Mouse (Mus musculus) liver, embryonic 13.5 days (tissue): ENCODE data around the gene Arfgap3. TPM values are rescaled to one million over a fixed set of nuclear protein-coding genes. Genes with fewer than 3 reads are reported as not detected.
"Not testable (repeated sequence)": the region's sequence is repeated elsewhere in the genome, so short reads cannot be mapped to it uniquely, and the experiment has no call there.

Experiments used
- ATAC-seq: fragments of 200-750 bp; cut with Nextera tagmentation; 2 replicates; pipeline ENCODE4 v1.8.0; 2017; ENCODE audit warnings: low read depth, mild to moderate bottlenecking, moderate number of reproducible peaks, moderate library complexity
- DNase-seq: peaks from one replicate; pipeline ENCODE4 v3.0.0; 2022
- H3K27ac ChIP-seq: fragments of 300-500 bp; sonication (generic); 2 replicates; pipeline ENCODE4 v1.5.1; 2015; ENCODE audit warnings: moderate library complexity, mild to moderate bottlenecking, inconsistent platforms
- H3K27me3 ChIP-seq: fragments of 300-500 bp; sonication (generic); 2 replicates; pipeline ENCODE4 v1.6.1; 2015; ENCODE audit warnings: mild to moderate bottlenecking, inconsistent platforms
- H3K36me3 ChIP-seq: fragments of 300-500 bp; sonication (generic); 2 replicates; pipeline ENCODE4 v1.6.1; 2015; ENCODE audit warnings: mild to moderate bottlenecking, inconsistent platforms
- H3K4me1 ChIP-seq: fragments of 300-500 bp; sonication (generic); replicated peaks from 2 replicates; pipeline ENCODE4 v1.6.1; 2015; ENCODE audit warnings: inconsistent platforms
- H3K4me2 ChIP-seq: fragments of 300-500 bp; sonication (generic); 2 replicates; pipeline ENCODE4 v1.6.1; 2015; ENCODE audit warnings: inconsistent platforms, mild to moderate bottlenecking, moderate library complexity
- H3K4me3 ChIP-seq: fragments of 300-500 bp; sonication (generic); replicated peaks from 2 replicates; pipeline ENCODE4 v1.5.1; 2015; ENCODE audit warnings: mild to moderate bottlenecking, inconsistent platforms
- H3K9ac ChIP-seq: fragments of 300-500 bp; sonication (generic); 2 replicates; pipeline ENCODE4 v1.6.1; 2015; ENCODE audit warnings: mild to moderate bottlenecking, inconsistent platforms
- H3K9me3 ChIP-seq: fragments of 300-500 bp; sonication (generic); replicated peaks from 2 replicates; pipeline ENCODE4 v1.6.1; 2016; ENCODE audit warnings: inconsistent platforms
- WGBS: fragments of 180-500 bp; shearing (Covaris S2); methylation state at CpG from one replicate; pipeline ENCODE4 v1.1.7; 2015; ENCODE audit not compliant: insufficient replicate concordance; 5-methylcytosine and 5-hydroxymethylcytosine counted together
- polyA plus RNA-seq: library from polyadenylated mRNA; unstranded; fragments of >200 nt; fragmentation: Nextera tagmentation; extraction: Ambion mirVana; gene quantifications from 2 replicates; pipeline ENCODE4 v1.2.1, GENCODE M21; 2015

Arfgap3 gene
- polyA plus RNA-seq, 1 experiment from 2014 or later: 15.2 TPM

GRCm38 (mm10) chr15:83366933-83367552 lies 17.0 kb upstream of the Arfgap3 start:
- H3K27me3 ChIP-seq: no peaks in the 10 kb centered on the region
- H3K36me3 ChIP-seq: peaks cover 2% of the 10 kb centered on the region; the same call in 1 of the 2 replicates
- peak overlapping the region; percentile 75 for H3K4me2 ChIP-seq
- DNase-seq: peak; percentile 90
- H3K9ac ChIP-seq: peak overlapping the region; percentile 60
- no peak overlapping the region for H3K27ac ChIP-seq
- H3K9me3 ChIP-seq: no peaks in the 10 kb centered on the region
- 13% methylated on average over 58 of the region's 58 CpGs for WGBS
- peak; percentile 83 for ATAC-seq
- H3K4me3 ChIP-seq: peak overlapping the region; percentile 54
- peaks cover 50% of the 10 kb centered on the region for H3K4me1 ChIP-seq

DNA sequence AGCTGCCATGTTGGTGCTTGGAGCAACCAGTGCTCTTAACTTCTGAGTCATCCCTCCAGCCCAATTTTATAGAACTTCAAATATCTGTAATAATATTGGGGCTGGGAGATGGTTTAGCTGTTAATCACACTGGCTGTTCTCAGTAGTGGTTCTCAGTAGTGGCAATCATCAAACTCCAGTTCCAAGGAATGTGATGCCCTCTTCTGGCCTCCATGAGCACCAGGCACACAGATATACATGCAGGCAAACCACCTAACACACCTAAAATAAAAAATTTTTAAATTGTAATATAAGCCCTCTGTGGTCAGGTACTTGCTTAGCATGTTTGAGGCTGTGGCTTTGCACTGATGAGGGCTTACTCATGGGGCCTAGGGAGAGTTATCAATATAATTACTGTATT lies 15.7 kb upstream of the Arfgap3 start:
- peaks cover 50% of the 10 kb centered on the region for H3K4me1 ChIP-seq
- H3K27ac ChIP-seq: no peak overlapping the region
- DNase-seq (no peak), ATAC-seq (no peak)
- 0 out of 2 replicates have a peak overlapping the region, but pooled peaks have one; percentile 54 for H3K4me3 ChIP-seq
- no peaks in the 10 kb centered on the region for H3K9me3 ChIP-seq
- peak overlapping the region; percentile 75 for H3K4me2 ChIP-seq
- no peaks in the 10 kb centered on the region for H3K27me3 ChIP-seq
- H3K9ac ChIP-seq: no peak overlapping the region
- H3K36me3 ChIP-seq: no peaks in the 10 kb centered on the region

DNA sequence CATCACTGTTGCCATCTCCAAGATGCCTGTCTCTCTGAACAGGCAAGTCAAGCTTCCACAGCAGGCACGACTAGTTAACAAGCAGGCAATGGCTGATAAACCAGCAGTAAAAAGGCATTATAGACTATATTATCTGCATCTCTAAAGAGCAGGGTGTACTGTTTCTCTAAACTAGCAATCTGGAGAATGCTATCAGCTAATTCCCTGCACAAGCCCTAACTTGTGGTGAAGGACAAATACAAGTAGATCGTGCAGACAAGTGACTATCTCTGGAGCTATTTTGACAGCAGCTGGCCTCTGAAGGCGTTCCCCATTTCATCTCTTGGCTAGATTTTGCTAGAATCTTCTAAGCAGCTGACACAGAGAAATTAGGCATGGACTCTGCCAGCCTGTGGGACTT lies 14.1 kb upstream of the Arfgap3 start:
- WGBS: 14% methylated on average over 3 of the region's 3 CpGs
- Histone ChIP-seq H3K36me3 (no peaks in the 10 kb centered on the region), H3K9me3 (no peaks in the 10 kb centered on the region), H3K4me2 (no peak overlapping the region), H3K27ac (peak overlapping the region; percentile 40), H3K4me1 (peaks cover 50% of the 10 kb centered on the region), H3K27me3 (no peaks in the 10 kb centered on the region), H3K9ac (0 out of 2 replicates have a peak overlapping the region, but pooled peaks have one; percentile 2), H3K4me3 (no peak overlapping the region)
- peak; percentile 57 for ATAC-seq
- DNase-seq: no peak

DNA sequence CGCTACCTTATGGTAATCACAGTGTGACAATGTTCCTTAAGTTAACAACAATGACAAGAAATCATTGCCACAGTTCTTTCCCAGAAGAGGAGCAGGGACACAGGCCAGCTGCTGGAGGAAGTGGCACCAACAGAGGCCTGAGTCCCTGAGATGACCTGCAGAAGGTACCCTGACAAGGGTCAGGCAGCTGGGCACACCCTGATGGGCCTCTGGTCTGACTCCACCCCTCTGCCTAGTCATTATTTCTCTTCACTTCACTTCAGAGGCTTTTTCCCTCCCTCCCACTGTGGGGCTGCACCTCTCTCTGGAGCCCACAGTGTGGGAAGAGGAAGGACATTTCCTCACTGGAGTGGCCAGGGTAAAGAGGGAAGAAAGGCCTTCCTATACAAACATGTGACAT lies 12.8 kb upstream of the Arfgap3 start:
- not testable (repeated sequence) for H3K9ac ChIP-seq, H3K36me3 ChIP-seq, H3K27me3 ChIP-seq, DNase-seq, H3K9me3 ChIP-seq, H3K27ac ChIP-seq, H3K4me2 ChIP-seq, H3K4me3 ChIP-seq
- ATAC-seq: peak; percentile 37
- H3K4me1 ChIP-seq: peaks cover 50% of the 10 kb centered on the region
- 89% methylated on average over 1 of the region's 1 CpGs for WGBS

- DNase-seq, H3K27me3 ChIP-seq, H3K36me3 ChIP-seq, H3K4me2 ChIP-seq, ATAC-seq, H3K9ac ChIP-seq, H3K4me3 ChIP-seq, H3K27ac ChIP-seq, H3K9me3 ChIP-seq: not testable (repeated sequence)
- 66% methylated on average over 5 of the region's 5 CpGs for WGBS
- peaks cover 33% of the 10 kb centered on the region for H3K4me1 ChIP-seq
Measured at GRCm38 (mm10) chr15:83360899-83361298, 10.9 kb upstream of the Arfgap3 start.

- H3K9ac ChIP-seq: no peak overlapping the region
- ATAC-seq: no peak
- peaks cover 25% of the 10 kb centered on the region for H3K4me1 ChIP-seq
- WGBS: 73% methylated on average over 3 of the region's 3 CpGs
- H3K4me3 ChIP-seq: no peak overlapping the region
- no peaks in the 10 kb centered on the region for H3K27me3 ChIP-seq
- H3K4me2 ChIP-seq: no peak overlapping the region
- no peak for DNase-seq
- H3K9me3 ChIP-seq: no peaks in the 10 kb centered on the region
- no peak overlapping the region for H3K27ac ChIP-seq
- no peaks in the 10 kb centered on the region for H3K36me3 ChIP-seq
Measured at GRCm38 (mm10) chr15:83360140-83360539, 10.1 kb upstream of the Arfgap3 start.

DNA sequence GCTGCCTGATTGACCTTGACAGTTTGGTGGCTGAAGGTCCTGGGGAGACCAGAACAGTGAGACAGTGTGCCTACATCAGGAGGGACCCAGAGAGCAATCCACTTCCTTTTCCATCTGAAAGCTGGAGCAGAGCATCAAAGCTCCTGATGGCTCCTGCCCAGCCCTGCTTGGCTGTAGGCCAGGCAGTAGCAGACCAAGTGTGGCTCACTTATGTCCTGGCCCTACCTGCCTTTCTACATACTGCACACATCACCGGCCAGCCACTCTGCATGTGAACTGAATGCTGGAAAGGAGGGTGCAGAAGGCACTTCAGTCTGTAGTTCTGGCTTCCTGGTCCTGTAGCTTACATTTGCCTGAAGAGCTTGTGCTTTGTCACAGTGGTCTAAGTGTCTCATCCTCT lies 8.4 kb upstream of the Arfgap3 start:
- no peak for ATAC-seq
- H3K4me1 ChIP-seq: peaks cover 9% of the 10 kb centered on the region
- WGBS: 93% methylated on average over 1 of the region's 1 CpGs
- H3K9me3 ChIP-seq: no peaks in the 10 kb centered on the region
- no peak overlapping the region for H3K27ac ChIP-seq
- H3K27me3 ChIP-seq: no peaks in the 10 kb centered on the region
- H3K9ac ChIP-seq: no peak overlapping the region
- H3K36me3 ChIP-seq: no peaks in the 10 kb centered on the region
- no peak overlapping the region for H3K4me2 ChIP-seq
- DNase-seq: no peak
- no peak overlapping the region for H3K4me3 ChIP-seq

- Histone ChIP-seq H3K4me3 (no peak overlapping the region), H3K4me1 (peaks cover 30% of the 10 kb centered on the region), H3K9me3 (no peaks in the 10 kb centered on the region), H3K27me3 (no peaks in the 10 kb centered on the region), H3K4me2 (no peak overlapping the region), H3K9ac (no peak overlapping the region), H3K27ac (no peak overlapping the region), H3K36me3 (0 out of 2 replicates have a peak, but pooled peaks cover under 1% of the 10 kb centered on the region)
- ATAC-seq (no peak), DNase-seq (no peak)
- WGBS: 78% methylated on average over 4 of the region's 4 CpGs
Measured at GRCm38 (mm10) chr15:83351546-83351945, 1.5 kb upstream of the Arfgap3 start.

DNA sequence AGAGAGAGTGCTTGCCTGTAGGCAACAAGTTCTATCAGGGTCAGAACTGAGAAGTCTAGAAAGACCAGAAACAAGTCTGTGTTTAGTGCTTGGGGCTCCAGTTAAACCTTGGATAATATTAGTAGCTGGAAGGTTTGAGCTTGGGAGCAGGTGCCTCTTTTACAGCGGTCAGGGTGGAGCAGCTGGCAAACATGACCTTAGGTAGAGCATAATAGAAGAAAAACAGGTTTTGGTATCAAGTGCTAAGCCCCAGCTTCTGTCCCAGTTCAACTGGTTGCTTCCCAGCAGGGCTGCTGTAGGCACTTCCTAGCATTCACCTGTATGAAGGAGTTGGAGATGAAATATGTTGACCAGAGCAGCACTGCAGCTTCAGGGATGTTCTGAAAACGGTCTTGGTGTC lies 812 bp upstream of the Arfgap3 start:
- 68% methylated on average over 2 of the region's 2 CpGs for WGBS
- Histone ChIP-seq H3K9me3 (no peaks in the 10 kb centered on the region), H3K36me3 (peaks cover 5% of the 10 kb centered on the region; the same call in 1 of the 2 replicates), H3K9ac (peak overlapping the region; percentile 90), H3K4me2 (peak overlapping the region; percentile 96), H3K4me1 (peaks cover 35% of the 10 kb centered on the region), H3K27me3 (no peaks in the 10 kb centered on the region), H3K4me3 (no peak overlapping the region), H3K27ac (peak overlapping the region; percentile 70; the same call in 1 of the 2 replicates)
- DNase-seq (no peak), ATAC-seq (no peak)

- DNase-seq (no peak), ATAC-seq (peak; percentile 15)
- WGBS: 18% methylated on average over 8 of the region's 8 CpGs
- Histone ChIP-seq H3K9me3 (no peaks in the 10 kb centered on the region), H3K4me3 (peak overlapping the region; percentile 84), H3K27ac (peak overlapping the region; percentile 77), H3K9ac (peak overlapping the region; percentile 90), H3K36me3 (peaks cover 5% of the 10 kb centered on the region; the same call in 1 of the 2 replicates), H3K4me2 (peak overlapping the region; percentile 96), H3K27me3 (no peaks in the 10 kb centered on the region), H3K4me1 (peaks cover 49% of the 10 kb centered on the region)
Measured at GRCm38 (mm10) chr15:83349225-83349953, 658 bp downstream of the Arfgap3 start.

DNA sequence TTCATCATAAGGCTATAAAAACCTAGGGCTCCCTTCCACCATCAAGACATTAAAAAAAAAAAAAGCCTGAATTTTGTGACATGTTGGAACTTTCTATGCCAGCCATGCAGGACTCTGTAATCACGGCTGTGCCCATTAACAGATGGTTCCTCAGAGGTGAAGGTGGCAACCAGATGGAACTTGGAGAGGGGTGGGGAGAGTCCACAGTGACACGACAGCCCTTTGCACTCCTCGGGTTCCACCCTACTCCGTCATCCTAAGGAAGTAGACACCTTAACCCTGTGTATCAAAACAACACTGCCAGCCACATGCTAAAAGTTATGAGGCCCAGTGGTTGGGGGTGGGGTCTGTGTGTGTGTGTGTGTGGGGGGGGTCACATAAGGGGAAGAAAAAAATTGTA lies 1.3 kb downstream of the Arfgap3 start:
- no peaks in the 10 kb centered on the region for H3K9me3 ChIP-seq
- DNase-seq (no peak), ATAC-seq (no peak)
- H3K4me2 ChIP-seq: peak overlapping the region; percentile 96
- H3K4me1 ChIP-seq: peaks cover 56% of the 10 kb centered on the region
- H3K36me3 ChIP-seq: peaks cover 5% of the 10 kb centered on the region; the same call in 1 of the 2 replicates
- WGBS: 43% methylated on average over 4 of the region's 4 CpGs
- no peaks in the 10 kb centered on the region for H3K27me3 ChIP-seq
- H3K9ac ChIP-seq: peak overlapping the region; percentile 90
- H3K27ac ChIP-seq: peak overlapping the region; percentile 77
- H3K4me3 ChIP-seq: peak overlapping the region; percentile 84
